Mouse (Mus musculus) C2C12 (cell line): ENCODE results near the gene Foxa3. TPM values are rescaled to one million over a fixed set of nuclear protein-coding genes. Genes with fewer than 3 reads are reported as not detected.

Experiments used
- H3K27me3 ChIP-seq: one replicate; pipeline ENCODE4 v1.6.1; 2011; ENCODE audit not compliant: control insufficient read depth, insufficient read depth, insufficient read length
- H3K36me3 ChIP-seq: one replicate; pipeline ENCODE4 v1.6.1; 2011; ENCODE audit not compliant: control insufficient read depth, insufficient read depth
- H3K4me3 ChIP-seq: one replicate; pipeline ENCODE4 v1.5.1; 2011; ENCODE audit warnings: mild to moderate bottlenecking, control low read depth; ENCODE audit not compliant: poor library complexity, insufficient read depth, severe bottlenecking
- H3K79me2 ChIP-seq: one replicate; pipeline ENCODE4 v1.6.1; 2011; ENCODE audit not compliant: control insufficient read depth, insufficient read depth
- H3K79me3 ChIP-seq: one replicate; pipeline ENCODE4 v1.6.1; 2011; ENCODE audit warnings: low read depth, control low read depth
- H3ac ChIP-seq: one replicate; pipeline ENCODE3; 2011; ENCODE audit warnings: low read depth; ENCODE audit not compliant: control insufficient read depth, insufficient read length
- CEBPB ChIP-seq: IDR thresholded peaks from one replicate; pipeline ENCODE4 v1.6.1; 2011; ENCODE audit warnings: low read depth, mild to moderate bottlenecking, control low read depth, moderate library complexity
- CTCF ChIP-seq: IDR thresholded peaks from one replicate; pipeline ENCODE4 v1.5.1; 2011; ENCODE audit not compliant: control insufficient read depth, insufficient read depth, insufficient read length
- FOSL1 ChIP-seq: IDR thresholded peaks from one replicate; pipeline ENCODE4 v1.8.0; 2011; ENCODE audit warnings: mild to moderate bottlenecking, low read length; ENCODE audit not compliant: poor library complexity, insufficient read depth, severe bottlenecking
- MAX ChIP-seq: IDR thresholded peaks from one replicate; pipeline ENCODE4 v1.6.1; 2011; ENCODE audit warnings: mild to moderate bottlenecking, control low read depth
- MYOD1 ChIP-seq: IDR thresholded peaks from one replicate; pipeline ENCODE4 v1.6.1; 2011; ENCODE audit warnings: low read depth; ENCODE audit not compliant: control insufficient read depth, insufficient read length
- MYOG ChIP-seq: IDR thresholded peaks from one replicate; pipeline ENCODE4 v1.6.1; 2011; ENCODE audit not compliant: control insufficient read depth, insufficient read length; ENCODE audit errors: extremely low read depth
- USF1 ChIP-seq: IDR thresholded peaks from one replicate; pipeline ENCODE4 v1.6.1; 2011; ENCODE audit warnings: low read depth, mild to moderate bottlenecking, control low read depth, moderate library complexity
- polyA plus RNA-seq: library from polyadenylated mRNA; unstranded; fragments of >200 nt; fragmentation: generic; extraction: Trizol; gene quantifications from one replicate; pipeline ENCODE4 v1.2.1, GENCODE M21; 2012; ENCODE audit warnings: missing spikeins

Gene Foxa3
- polyA plus RNA-seq, 1 experiment, result 0.07 TPM

DNA sequence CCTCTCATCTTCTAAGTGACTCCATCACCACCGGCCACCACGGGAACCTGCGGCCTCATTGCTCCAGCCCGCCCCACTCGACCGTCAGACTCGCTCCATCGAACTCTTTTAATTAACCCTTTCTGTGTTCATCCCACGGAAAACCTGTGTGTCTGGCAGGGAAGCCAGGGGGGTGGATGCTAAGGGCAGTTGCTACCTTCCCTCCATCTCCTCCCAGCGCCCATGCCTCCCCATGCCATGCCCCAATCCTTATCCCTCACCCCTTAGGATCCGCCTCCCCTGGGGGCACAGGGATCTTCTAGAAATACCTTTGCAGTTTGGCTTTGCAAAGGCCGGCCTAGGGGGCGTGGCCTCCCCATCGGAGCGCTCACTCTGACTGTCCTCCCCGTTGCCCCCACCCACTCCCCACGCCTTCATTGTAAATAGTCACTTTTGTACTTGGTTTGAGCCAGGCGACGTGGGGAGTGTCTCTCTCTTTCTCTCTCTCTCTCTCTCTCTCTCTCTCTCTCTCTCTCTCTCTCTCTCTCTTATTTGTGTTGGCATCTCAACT, 60.0 kb downstream of the Foxa3 start:
- no peaks in the 10 kb centered on the region for H3K79me3 ChIP-seq
- H3K4me3 ChIP-seq, result no peak overlapping the region
- H3K79me2 ChIP-seq, result no peaks in the 10 kb centered on the region
- H3K36me3 ChIP-seq, result no peaks in the 10 kb centered on the region
- H3ac ChIP-seq, result no peak overlapping the region
- H3K27me3 ChIP-seq, result peaks cover 31% of the 10 kb centered on the region
- TF ChIP-seq CTCF (no peak), MYOG (no peak), MAX (no peak), CEBPB (no peak), FOSL1 (no peak), USF1 (no peak), MYOD1 (no peak)

Other genes starting within 250 kb of the Foxa3 start
- not detected for gene Psg19, start 225.0 kb downstream of the Foxa3 start, polyA plus RNA-seq
- not detected for gene Psg17, start 201.9 kb downstream of the Foxa3 start, polyA plus RNA-seq
- 0.18 TPM for gene Mill2, start 183.6 kb downstream of the Foxa3 start, polyA plus RNA-seq
- 0.05 TPM for gene Pglyrp1, start 152.2 kb downstream of the Foxa3 start, polyA plus RNA-seq
- 10.8 TPM for gene Ccdc61, start 113.1 kb downstream of the Foxa3 start, polyA plus RNA-seq
- 0.05 TPM for gene Nova2, start 97.7 kb downstream of the Foxa3 start, polyA plus RNA-seq
- gene Nanos2, start 36.1 kb downstream of the Foxa3 start, polyA plus RNA-seq, result not detected
- 17.8 TPM for gene Mypop, start 32.3 kb downstream of the Foxa3 start, polyA plus RNA-seq
- 39.4 TPM for gene Irf2bp1, start 19.5 kb downstream of the Foxa3 start, polyA plus RNA-seq
- 84.8 TPM for gene Sympk, start 839 bp upstream of the Foxa3 start, polyA plus RNA-seq
- 0.09 TPM for gene Rsph6a, start 31.2 kb upstream of the Foxa3 start, polyA plus RNA-seq
- gene Dmwd, start 52.7 kb upstream of the Foxa3 start, polyA plus RNA-seq, result 83.1 TPM
- 120 TPM for gene Dmpk, start 60.3 kb upstream of the Foxa3 start, polyA plus RNA-seq
- 1.6 TPM for gene Six5, start 71.1 kb upstream of the Foxa3 start, polyA plus RNA-seq
- not detected for gene Gm4969, start 94.8 kb upstream of the Foxa3 start, polyA plus RNA-seq
- gene Fbxo46, start 96.3 kb upstream of the Foxa3 start, polyA plus RNA-seq, result 7.4 TPM
- 12.3 TPM for gene Qpctl, start 125.8 kb upstream of the Foxa3 start, polyA plus RNA-seq
- gene Snrpd2, start 126.2 kb upstream of the Foxa3 start, polyA plus RNA-seq, result 255 TPM
- gene Gipr, start 142.6 kb upstream of the Foxa3 start, polyA plus RNA-seq, result 0.43 TPM
- 16.4 TPM for gene Eml2, start 152.9 kb upstream of the Foxa3 start, polyA plus RNA-seq
- gene Gpr4, start 189.0 kb upstream of the Foxa3 start, polyA plus RNA-seq, result 0.05 TPM
- 27.5 TPM for gene Opa3, start 204.8 kb upstream of the Foxa3 start, polyA plus RNA-seq
- gene Vasp, start 248.3 kb upstream of the Foxa3 start, polyA plus RNA-seq, result 145 TPM